Mouse (Mus musculus) thymus, adult 2 months (tissue): ENCODE measurements around the gene Hpcal1.

Source experiments
- CTCF ChIP-seq: fragments of 200-500 bp; IDR thresholded peaks from 2 replicates; pipeline ENCODE4 v1.5.1; 2012; ENCODE audit warnings: mild to moderate bottlenecking, control low read depth, low read length, moderate library complexity, borderline replicate concordance; ENCODE audit not compliant: control insufficient read depth, poor library complexity, insufficient read depth; ENCODE audit errors: extremely low read depth
- POLR2A ChIP-seq: fragments of 200-500 bp; IDR thresholded peaks from 2 replicates; pipeline ENCODE4 v1.6.1; 2012; ENCODE audit warnings: mild to moderate bottlenecking, low read length, control low read depth, moderate library complexity; ENCODE audit not compliant: control insufficient read depth, poor library complexity, insufficient read depth; ENCODE audit errors: extremely low read depth

GRCm38 (mm10) chr12:17653051-17653783 is 37.4 kb upstream of the Hpcal1 start:
- TF ChIP-seq POLR2A = no peak
- no peak for TF ChIP-seq CTCF
